14 mouse cellular contexts compared by ENCODE assay signal in the genomic region with DNA sequence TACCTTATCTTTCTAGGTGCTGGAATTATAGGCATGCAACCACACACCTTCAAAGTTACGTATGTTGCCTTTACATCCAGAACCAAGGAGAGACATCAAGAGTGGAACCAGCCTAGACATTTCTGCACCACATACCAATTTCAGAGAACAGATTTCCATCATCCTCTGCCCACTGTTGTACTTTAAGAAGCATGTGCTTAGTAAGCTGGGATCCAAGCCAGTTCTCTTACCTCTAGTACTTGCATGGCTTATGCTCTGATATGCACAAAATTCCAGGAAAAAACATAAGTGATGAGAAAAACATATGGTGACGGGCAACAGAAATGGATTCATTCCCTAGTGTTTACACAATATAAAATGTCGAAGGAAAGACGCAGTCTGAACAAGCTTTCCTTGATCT.
"Had no signal": no experiment of that assay in that cellular context is flagged by ENCODE, and none has a peak within 500 bp of the region (broad histone marks: within the 10 kb centered on the region; RNA-seq: fewer than 3 reads in every experiment).

No protein-coding gene starts in this region.

- H3K4me2 ChIP-seq: hindbrain, embryonic 15.5 days; kidney, embryonic 15.5 days; limb, embryonic 12.5 days; liver, embryonic 13.5 days; lung, embryonic 15.5 days; midbrain, embryonic 13.5 days; stomach, embryonic 15.5 days had no signal

- H3K27ac ChIP-seq: hindbrain, embryonic 15.5 days; kidney, embryonic 15.5 days; limb, embryonic 12.5 days; liver, embryonic 13.5 days; lung, embryonic 15.5 days; midbrain, embryonic 13.5 days; stomach, embryonic 15.5 days had no signal

- H3K4me1 ChIP-seq: hindbrain, embryonic 15.5 days; kidney, embryonic 15.5 days; limb, embryonic 12.5 days; lung, embryonic 15.5 days; midbrain, embryonic 13.5 days; stomach, embryonic 15.5 days had no signal

- ATAC-seq: intestine, embryonic 16.5 days; liver, postnatal 0 days; midbrain, embryonic 13.5 days had no signal

- H3K9ac ChIP-seq: hindbrain, embryonic 15.5 days; kidney, embryonic 15.5 days; limb, embryonic 12.5 days; liver, embryonic 13.5 days; liver, postnatal 0 days; lung, embryonic 15.5 days; midbrain, embryonic 13.5 days; stomach, embryonic 15.5 days had no signal

- DNase-seq: kidney, adult 2 months; kidney, postnatal 14 days; liver; liver, embryonic 13.5 days; liver, postnatal 0 days; lung, postnatal 36 days; thymus, postnatal 4 days had no signal

- H3K27me3 ChIP-seq: hindbrain, embryonic 15.5 days; kidney, embryonic 15.5 days; limb, embryonic 12.5 days; liver, embryonic 13.5 days; lung, embryonic 15.5 days; midbrain, embryonic 13.5 days; stomach, embryonic 15.5 days had no signal

- H3K36me3 ChIP-seq: hindbrain, embryonic 15.5 days; kidney, embryonic 15.5 days; limb, embryonic 12.5 days; liver, embryonic 13.5 days; lung, embryonic 15.5 days; midbrain, embryonic 13.5 days; stomach, embryonic 15.5 days had no signal

- H3K9me3 ChIP-seq: hindbrain, embryonic 15.5 days; kidney, embryonic 15.5 days; limb, embryonic 12.5 days; liver, embryonic 13.5 days; lung, embryonic 15.5 days; midbrain, embryonic 13.5 days; stomach, embryonic 15.5 days had no signal

- H3K4me3 ChIP-seq: hindbrain, embryonic 15.5 days; kidney, embryonic 15.5 days; limb, embryonic 12.5 days; liver, embryonic 13.5 days; lung, embryonic 15.5 days; midbrain, embryonic 13.5 days; stomach, embryonic 15.5 days had no signal
